Mouse (Mus musculus) ovary, adult 18-20 months (tissue): ENCODE data around the gene Mavs.

Source experiments
- DNase-seq: peaks from one replicate; pipeline ENCODE4 v3.0.0; 2022; ENCODE audit warnings: low spot score, mixed read lengths

The Mavs gene

DNA sequence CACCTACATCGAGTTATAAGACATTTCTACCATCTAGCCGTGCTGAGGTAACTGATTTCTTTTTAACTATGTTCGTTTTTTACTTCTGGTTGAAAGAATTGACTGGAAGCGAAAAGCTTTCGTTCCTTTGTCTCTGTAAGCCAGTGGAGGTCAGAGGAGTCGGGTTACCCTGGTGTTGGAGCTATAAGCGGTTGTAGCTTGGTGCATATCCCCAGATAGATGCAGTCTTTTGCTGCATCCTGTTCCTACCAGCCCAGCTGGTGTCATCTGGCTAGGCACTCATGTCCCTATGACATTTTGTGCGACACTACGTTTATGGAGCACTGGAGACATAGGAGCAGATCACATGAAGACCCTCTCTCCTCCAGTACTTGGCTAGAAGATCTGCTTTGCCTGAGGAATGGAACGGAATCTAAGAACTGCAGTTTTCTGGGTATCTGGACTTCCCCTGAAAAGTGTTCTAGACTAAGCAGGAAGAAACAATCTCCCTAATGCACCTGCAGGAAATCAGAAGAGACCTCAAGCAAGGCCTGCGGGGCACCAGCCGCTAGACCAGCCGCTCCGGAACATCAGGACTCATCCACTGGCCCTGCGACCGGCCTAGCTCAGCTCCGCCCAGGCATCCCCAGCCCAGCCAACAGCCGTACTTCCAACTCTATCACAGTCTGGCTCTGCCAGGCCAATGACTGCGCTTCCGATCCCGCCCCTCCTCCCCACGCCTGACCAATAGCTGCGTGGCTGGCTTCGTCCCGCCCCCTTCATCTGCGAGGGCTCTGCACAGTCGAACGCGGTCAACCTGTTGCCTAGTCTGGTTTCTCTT is at the start of gene Mavs:
Gene Mavs (plus strand): TSS at position 757 of the 820 bp plus-strand sequence.
- DNase-seq: peak; percentile 96

DNA sequence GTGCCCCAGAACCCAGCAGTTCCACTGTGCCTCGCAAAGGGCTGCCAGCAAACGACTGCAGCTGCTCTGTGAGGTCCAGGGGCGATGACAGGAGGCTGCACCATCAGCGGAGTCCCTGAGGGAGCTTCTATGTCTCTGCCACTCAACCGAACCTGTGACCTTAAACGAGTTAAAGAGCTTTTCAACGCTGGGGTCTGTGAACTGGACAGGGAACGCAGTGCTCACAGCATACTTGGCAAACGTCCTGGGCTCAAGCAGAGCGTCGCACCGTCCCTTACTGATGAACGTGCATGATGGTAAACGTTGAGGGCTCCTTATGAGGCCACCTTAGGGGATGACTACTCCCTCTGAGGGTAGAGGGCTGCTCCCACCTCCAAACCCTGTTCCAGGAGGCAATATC is 47.5 kb upstream of the Mavs start:
- no peak for DNase-seq

DNA sequence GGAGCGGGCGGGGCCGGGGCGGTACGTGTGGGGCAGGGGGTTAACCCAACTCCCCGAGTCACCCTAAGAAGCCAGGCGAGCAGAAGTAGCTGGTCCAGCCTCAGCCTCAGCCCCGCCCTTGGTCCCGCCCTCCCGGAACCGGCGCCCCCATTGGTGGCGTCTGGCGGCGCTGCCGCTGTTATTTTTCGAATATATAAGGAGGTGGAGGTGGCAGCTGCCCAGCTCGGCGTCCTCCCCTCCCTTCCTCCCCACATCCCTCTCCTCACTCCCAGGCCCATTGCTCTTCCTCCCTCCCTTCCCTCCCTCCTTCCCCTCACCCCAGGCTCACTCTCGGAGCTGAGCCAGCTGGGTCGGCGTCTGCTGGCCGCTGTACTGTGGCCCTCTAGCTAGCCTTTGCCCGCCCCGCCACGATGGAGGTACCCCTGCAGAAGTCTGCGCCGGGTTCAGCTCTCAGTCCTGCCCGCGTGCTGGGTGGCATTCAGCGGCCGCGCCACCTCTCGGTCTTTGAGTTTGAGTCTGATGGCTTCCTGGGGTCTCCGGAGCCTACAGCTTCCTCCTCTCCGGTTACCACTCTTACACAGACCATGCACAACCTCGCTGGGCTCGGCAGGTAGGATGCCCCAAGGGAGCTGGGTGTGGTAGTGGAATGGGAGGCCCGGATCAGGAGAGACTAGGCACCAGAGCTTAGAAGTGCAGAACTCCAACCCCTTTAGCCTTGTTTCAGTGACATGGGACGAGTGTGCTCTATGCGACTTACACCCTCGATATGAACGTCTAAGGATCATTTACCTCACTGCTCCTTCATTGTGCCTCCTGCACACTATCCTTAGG is 46.9 kb upstream of the Mavs start, which contains the start of the genes Cdc25b and Spef1:
Gene Cdc25b (plus strand): TSS at position 179 of the 831 bp plus-strand sequence.
Gene Spef1 (minus strand): TSS at position 512 of the 831 bp plus-strand sequence.
- DNase-seq: peak; percentile 78

DNA sequence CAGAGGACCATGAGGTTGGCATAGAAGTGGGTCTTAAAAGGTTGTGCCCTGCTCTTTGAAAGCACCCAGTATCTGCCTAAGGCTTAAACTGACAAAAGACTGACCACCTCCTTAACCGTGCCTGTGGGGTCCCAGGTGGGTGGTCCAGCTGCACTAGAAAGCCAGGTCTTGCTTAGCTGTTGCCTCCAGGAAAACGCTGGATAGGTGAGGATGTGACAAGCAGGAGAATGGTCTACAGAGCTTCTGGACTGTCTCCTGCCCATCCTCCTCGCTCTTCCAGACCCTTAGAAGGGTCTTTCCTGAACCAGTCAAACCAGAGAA is 46.3 kb upstream of the Mavs start:
- no peak for DNase-seq

DNA sequence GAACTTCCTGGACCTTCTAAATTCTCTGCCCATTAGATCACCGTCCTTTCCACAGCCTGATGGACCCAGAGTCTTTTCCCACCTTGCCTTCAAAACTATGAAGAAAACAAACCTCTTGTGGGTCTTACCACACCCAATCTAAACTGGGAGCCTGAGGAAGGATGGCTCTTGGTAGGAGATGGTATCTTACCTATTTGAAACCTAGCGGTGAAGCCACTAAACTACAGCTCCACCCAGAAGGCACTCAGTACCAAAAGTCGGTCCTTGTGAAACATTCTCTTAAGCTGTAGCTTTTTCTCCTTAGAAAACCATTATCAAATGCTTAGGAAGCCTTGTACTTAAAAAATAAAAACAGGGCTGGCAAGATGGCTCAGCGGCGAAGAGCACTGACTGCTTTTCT is 45.6 kb upstream of the Mavs start:
- DNase-seq: no peak

DNA sequence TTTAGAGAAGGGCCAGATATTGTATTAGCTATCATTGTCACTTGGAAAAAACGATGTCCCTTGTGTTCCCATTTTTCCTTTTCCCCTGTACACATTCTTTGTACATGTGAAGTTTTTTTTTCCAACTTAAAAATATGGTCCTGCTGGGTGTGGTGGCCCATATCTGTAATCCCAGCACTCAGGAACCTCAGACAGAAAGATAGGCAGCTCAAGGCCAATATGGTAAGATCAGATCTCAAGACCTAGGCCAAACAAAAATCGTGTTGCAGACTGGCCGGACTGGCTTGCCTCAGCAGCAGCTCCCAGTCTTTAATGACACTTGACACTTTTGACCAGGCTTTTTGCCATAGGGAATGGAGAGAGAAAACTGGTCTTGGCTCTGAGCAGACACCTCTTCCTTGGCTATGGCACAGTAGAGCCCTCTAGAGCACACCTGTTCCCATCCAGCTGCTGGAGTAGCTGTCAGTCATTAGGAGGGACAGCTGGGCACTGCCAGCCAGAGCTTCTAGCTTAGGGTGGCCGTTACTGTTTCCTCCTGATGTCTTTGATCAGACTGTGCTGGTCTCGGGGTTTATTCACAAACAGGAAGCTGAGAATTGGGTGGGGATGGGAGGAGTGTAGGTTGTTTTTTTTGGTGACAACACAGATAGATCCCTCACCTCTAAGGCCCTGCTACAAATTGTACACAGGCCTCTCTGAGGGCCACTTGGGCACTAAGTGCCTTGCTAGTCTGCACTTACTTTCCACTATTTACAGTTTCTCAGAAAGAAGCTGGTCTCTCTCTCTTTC is 44.1 kb upstream of the Mavs start:
- DNase-seq: no peak

DNA sequence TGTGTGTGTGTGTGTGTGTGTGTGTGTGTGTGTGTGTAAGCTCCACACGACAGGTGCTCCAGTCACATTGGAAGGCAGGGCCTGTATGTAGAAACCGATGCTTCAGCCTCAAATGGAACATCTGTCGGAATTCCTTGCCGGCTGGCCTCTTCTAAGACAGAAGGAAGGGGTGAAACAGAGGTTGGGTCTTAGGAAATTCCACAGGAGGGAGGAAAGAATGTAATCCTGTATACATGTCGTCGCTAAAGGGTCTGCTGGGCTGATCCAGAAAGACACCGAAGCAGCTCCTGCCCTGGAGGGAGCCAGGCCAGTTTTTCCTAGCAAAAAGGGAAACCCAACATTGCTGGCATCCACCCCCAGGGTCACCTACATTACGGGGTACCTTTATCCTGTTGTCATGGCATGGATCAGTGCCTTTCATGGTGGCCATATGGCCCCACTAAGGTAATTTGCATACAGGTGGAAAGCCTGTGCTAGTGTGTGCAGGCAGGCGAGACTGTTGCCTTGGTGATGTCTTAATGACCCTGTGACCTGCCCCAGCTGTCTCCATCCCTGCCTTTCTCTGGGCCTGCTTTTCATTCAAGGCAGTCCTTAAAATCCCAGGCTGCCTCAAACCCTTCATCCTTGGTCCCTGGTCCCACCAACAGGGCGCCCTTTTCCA is 43.4 kb upstream of the Mavs start:
- DNase-seq: no peak

DNA sequence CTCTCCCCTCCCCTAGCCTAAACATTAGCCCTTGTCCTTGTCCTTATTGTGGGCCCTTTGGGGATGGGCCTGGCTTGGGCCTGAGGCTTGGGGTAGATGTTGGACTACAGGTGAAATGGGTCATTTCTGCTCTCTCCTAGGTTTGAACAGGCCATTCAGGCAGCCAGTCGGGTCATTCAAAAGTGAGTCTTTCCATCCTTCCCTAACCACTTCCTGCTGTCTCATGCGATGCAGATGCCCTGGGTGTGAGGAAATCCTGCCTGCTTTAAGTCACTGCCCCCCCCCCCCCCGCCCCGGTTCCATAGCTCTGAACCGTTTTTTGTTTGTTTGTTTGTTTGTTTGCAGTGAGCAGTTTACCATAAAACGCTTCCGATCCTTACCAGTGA is 42.9 kb upstream of the Mavs start:
- no peak for DNase-seq

DNA sequence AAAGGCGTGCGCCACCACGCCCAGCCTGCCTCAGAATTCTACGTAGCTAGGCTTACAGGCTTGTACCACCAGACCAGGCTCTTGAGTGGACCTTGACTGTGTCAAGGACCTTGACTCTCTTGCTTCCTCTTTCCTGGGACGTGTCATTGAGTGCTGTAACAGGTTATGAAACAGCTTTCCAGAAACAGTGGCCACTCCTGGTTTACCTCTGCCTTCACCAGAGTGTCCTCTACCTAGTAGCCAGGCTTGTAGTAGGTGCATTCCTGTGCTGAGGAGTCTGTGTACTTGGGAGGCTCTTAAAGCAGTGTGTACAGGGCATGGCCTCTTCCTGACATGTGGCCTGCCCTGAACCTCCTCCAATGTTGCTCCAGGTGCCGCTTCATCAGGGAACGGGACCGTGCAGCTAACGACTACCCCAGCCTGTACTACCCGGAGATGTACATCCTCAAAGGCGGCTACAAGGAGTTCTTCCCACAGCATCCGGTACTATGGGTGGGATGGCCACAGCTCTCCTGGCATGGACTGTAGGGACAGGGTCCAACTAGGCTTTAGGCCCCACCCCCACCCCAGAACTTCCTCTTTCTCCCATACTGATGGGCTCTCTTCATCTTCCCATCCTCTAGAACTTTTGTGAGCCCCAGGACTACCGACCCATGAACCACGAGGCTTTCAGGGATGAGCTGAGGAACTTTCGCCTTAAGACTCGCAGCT is 37.1 kb upstream of the Mavs start:
- no peak for DNase-seq

DNA sequence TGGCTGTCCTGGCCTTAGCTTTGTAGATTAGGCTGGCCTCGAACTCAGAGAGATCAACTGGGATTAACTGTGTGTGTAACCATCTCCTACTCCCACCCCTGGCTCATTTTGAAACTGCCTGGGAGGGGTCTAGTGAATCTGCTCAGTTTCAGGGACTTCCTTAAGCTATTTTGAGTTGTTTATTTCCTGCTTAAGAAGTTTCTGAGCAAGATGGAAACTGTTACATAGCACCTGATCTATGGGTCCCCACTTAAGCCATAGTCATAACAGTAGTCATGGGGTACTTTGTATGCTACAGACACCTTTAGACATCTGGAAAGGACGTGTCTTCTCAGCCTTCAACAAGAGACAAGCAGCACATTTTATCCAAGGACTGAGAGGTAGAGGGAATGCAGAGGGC is 33.2 kb upstream of the Mavs start:
- DNase-seq: no peak

DNA sequence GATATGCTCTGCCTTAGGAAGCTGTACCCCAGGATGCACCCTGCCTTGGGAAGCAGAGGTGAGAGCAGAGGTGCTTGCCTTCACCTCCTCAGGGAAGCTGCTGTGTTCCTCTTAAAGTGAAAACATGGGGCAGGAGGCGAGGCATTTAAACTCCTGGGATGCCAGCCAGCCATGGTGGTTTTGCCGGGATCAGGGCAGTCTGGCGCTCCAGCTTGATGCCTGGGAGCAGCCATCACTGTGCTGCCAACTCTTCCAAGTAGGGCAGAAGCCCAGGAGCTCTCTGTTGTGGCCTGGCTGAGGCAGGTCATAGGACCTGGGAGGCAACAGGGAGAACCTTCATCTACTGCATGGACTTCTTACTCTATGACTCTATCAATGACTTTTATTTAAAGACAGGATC is 32.6 kb upstream of the Mavs start:
- no peak for DNase-seq

DNA sequence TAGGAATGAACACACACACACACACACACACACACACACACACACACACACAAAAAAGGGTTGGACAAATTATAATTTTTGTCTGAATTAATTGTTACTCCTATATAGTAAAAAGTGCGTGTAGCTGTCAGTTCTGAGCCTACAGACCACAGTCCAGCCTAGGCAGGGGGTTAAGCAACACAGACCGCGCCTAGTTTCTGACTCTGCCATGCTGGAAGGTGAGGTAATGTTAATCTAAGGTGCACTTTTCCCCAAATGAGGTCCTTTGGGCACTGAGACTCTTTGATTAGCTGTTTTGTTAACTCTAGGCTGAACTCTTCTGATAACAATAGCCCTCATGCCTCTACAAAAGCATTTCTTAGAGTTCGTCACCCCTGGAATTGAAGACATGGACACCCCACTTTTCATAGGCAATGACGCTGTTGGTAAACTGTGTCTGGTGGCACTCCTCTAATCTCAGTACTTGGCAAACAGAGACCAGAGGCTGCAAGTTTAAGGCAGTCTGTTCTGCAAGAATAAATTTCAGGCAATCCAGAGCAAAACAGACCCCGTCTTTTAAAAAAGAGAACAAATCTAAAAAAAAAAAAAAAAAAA is 29.9 kb upstream of the Mavs start:
- no peak for DNase-seq

DNA sequence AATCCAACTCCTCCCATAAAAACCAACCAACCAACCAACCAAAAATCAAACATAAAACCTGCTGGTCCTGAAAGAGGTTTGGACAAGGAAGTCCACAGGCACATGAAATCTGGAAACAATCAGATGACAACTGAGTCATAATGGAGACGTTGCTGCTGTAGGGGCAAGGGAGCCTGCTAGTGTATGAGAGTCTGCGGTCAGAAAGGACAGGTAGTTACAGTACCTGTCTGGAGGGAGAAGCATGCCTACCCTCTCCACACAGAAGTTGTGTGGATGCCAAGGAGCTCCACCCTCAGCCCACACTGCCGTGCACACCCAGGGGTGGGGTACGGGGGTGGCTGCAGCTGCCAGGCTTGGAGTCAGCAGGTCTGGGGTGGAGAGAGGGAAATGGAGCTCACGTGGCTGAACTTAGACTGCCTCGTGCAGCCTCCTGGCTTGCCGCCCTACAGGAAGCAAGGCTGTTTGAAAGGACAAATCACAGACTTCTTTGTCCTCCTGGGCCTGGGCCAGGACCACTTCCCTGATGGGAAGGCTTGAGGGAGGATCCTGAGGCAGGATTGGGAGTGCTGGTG is 29.4 kb upstream of the Mavs start:
- DNase-seq: peak; percentile 88

DNA sequence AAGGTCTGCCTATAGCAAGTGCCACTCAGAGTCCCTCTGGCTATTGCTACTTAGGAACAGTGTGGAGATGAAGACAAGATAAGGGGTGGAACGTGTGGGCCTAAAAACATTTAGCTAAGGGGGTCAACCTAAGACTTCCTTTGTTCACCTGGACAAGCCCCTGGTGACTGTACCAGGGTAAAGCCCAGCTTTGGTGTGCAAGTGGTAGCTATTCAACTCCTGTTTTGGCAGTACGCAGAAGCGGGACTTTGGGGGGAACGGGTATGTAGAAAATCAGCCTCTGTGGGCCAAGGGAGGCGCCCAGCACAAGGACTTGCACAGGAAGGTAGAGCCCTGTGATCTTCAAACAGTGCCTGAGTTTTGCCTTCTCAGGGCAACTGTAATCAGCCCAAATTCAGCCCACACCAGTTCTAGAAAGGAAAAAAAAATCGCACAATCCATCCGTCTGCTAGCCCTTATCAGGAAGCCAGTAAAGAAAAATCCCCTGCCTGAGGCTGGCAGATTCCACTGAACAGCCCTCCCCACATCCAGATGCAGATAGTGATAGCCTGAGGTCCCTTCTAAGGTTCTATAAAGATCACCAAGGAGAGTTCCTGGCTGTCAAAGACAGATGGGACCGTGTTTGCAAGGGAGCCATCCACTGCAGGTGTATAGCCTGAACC is 28.2 kb upstream of the Mavs start:
- DNase-seq: no peak

DNA sequence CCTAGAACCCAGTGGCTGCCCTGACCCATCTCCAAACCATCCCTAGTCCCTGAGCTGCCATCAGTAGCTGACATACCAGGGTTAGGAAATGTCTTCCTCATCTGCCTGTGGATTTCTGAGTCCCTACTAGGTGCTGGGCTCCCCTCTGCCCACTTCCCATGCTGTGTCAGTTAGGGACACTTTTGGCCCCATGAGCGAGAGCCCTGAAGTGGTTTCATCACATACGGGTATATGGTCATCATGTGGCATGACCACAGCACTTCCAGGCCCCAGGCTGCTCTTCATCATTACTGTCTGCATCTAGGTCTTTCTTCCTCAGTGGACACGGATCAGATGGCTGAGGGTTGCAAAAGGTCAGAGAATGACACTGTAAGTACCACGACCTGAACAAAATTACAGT is 27.1 kb upstream of the Mavs start, which contains the start of gene Ap5s1:
Gene Ap5s1 (plus strand): TSS at position 301 of the 400 bp plus-strand sequence.
- DNase-seq: no peak

DNA sequence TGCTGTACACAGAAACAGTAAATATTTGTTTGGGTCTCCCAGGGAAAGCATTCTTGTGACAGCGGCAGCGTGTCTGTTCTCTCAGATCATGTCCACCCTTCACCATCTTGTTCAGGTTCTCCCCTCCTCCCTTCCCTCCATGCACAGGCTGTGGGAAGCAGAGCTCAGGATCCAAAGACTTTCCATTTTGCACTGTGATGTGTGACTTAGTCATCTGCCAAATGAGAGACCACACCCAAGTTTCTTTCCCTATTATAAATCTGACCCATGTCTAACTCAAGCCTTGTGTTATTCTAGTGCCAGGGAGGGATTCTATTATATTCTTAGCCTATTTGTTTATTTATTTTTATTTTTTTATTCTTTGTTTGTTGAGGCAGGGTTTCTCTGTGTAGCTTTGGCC is 25.5 kb upstream of the Mavs start:
- DNase-seq: no peak

DNA sequence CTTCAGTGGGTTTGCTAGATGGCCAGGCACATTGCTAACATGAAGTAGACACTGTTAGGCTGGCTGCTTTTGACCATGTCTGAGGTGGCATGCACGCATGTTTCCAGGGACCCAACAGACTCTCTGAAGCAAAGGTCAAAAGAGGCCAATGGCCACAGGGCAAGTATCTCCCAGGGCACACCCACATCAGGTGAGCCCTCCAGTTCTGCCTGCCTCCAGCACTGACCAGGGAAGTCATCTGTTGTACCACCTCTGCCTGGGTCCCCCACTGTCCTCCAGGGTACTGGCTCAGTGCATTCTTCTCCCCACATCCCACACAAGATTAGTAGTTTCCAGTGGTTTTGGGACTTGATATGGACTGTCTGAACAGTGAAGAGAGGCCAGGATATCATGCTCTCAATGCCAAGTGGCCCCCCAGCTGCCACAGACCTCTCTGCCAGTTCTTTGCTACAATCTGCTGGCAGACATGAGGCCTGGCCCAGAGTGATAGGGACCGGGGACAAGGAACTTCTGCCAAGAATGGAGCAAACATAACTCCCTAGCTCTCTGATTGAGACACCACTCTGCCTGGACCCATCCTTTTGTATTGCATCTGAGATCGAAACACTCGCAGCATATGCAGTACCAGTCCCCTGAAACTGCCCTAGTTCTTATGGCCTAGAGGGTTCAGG is 24.6 kb upstream of the Mavs start:
- no peak for DNase-seq

DNA sequence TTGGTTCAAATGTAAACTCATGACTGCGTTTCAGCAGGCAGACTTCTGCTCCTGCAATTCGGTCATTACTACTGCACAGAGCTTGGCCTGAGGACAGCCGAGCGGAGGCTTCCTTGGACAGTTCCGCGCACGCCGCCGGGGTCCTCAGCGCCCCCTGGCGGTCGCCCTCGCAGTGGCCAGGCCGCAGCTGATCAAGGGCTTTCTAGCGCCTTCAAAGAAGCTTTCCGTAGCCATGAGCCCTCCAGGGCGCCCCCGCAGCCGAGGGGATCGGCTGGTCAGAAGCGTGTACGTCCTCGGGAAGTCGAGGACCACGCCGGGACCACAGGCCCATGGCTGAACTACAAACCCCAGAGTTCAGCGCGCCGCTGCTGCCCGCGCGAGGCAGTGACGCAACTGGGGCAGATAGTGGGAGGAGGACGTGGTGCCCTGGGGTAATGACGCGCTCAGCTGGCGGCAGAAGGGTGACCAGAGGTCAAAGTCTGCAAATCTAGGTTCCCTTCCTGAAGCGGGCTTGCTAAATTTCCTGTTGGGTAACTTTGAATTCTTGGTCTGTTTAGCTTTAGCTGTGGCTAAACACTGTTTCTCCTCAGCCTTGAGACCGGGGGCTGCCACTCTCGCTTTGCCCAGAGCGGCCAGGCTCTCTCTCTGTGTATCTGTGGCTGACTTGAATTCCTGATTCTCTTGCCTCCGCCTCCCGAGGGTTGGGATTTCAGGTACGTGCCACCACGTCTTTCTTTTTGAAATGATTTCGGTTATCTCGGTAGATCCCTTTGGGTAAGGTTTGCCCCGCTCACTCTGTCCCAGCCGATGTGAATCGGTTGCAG is 23.7 kb upstream of the Mavs start:
- DNase-seq: peak; percentile 92
